In the genomic region with DNA sequence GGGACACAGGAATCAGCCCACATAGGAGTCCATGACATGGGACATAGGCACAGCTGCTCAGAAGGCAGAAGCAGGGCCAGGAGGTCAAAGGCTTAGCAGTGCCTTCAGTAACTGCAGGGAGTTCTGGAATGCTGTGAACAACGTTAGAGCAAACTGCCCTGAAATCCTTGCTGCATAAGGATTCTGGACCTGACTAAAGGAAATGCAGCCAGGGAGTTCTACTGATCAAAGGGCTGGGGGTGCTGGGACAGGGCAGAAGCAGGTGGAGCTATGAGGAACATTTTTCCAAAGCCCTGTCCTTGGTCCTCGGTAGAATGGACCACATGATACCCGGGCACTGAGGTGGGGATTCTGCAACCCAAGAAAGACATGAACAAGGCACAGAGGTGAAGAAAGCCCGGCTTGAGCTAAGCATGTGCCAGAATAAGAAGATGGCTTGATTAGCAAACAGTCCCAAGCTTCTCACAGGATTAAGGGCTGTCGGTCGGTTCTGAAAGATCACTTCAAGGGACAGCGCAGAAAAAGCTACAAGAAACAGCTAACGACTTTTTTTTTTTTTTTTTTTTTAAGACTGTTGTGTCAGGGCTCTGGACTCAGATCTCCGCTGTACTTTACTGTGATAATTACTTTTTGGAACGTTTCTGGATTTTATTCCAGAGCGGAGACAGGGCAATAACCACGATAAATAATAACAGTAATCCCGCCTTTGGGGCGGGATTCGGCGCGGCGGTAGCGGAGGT, we compare ENCODE assay signal across 9 mouse cellular contexts. TPM values are rescaled to one million over a fixed set of nuclear protein-coding genes. Genes with fewer than 3 reads are reported as not detected.
A peak's percentile ranks its signal among the peaks of the same experiment; 100 is the strongest.
DNase-seq lines count a peak whose midpoint lies in the region; ATAC-seq and TF ChIP-seq lines count a peak whose summit lies in the region.
"Had no signal": no experiment of that assay in that cellular context is flagged by ENCODE, and none has a peak within 500 bp of the region (broad histone marks: within the 10 kb centered on the region; RNA-seq: fewer than 3 reads in every experiment).

No protein-coding gene starts in this region.

- no peaks in the 10 kb centered on the region for H3K79me2 ChIP-seq in liver, adult 2 months (ENCODE audit: control insufficient read depth, insufficient read depth, low read length)

- peak overlapping the region; percentile 69 for H3K4me2 ChIP-seq in hindbrain, embryonic 16.5 days (ENCODE audit: low read length)
- peak overlapping the region; percentile 74 for H3K4me2 ChIP-seq in liver, embryonic 14.5 days (ENCODE audit: low read depth)

- ATAC-seq in hindbrain, embryonic 16.5 days: peak; percentile 28
- ATAC-seq in liver, embryonic 14.5 days (ENCODE audit: insufficient read depth): no peak

- H3K27me3 ChIP-seq in liver, adult 2 months (ENCODE audit: control insufficient read depth, insufficient read depth, low read length): no peaks in the 10 kb centered on the region
- H3K27me3 ChIP-seq in hindbrain, embryonic 16.5 days (replicated peaks; ENCODE audit: control insufficient read depth, insufficient read depth, low read length): no peaks in the 10 kb centered on the region
- H3K27me3 ChIP-seq in liver, embryonic 14.5 days (ENCODE audit: control insufficient read depth, insufficient read depth, low read length): no peaks in the 10 kb centered on the region

- TF ChIP-seq EP300 in liver, embryonic 14.5 days (IDR thresholded peaks at IDR 0.05; ENCODE audit: low read depth): no peak

- H3K4me1 ChIP-seq in liver, adult 2 months (ENCODE audit: control insufficient read depth, insufficient read depth, low read length): peaks cover 18% of the 10 kb centered on the region
- H3K4me1 ChIP-seq in hindbrain, embryonic 16.5 days (ENCODE audit: control insufficient read depth, insufficient read depth, low read depth, low read length): peaks cover 5% of the 10 kb centered on the region
- H3K4me1 ChIP-seq in liver, embryonic 14.5 days (replicated peaks; ENCODE audit: control insufficient read depth in 2 of 2, insufficient read depth in 2 of 2, low read length in 1 of 2): peaks cover 0 to 10% of the 10 kb centered on the region in 2 experiments; a peak in 2 of 4 replicates

- no peak for TF ChIP-seq CTCF in liver, adult 2 months (IDR thresholded peaks at IDR 0.05; ENCODE audit: low read depth, low read length)
- no peak for TF ChIP-seq CTCF in liver, embryonic 14.5 days (IDR thresholded peaks at IDR 0.05; ENCODE audit: low read depth)

- H3K9ac ChIP-seq in liver, adult 2 months (ENCODE audit: low read depth, low read length): peak overlapping the region; percentile 86
- peak overlapping the region; percentile 83 for H3K9ac ChIP-seq in hindbrain, embryonic 16.5 days (ENCODE audit: low read depth, low read length)
- H3K9ac ChIP-seq in liver, embryonic 14.5 days (replicated peaks): no peak overlapping the region; the same call in none of the 2 replicates

- WGBS in liver, adult 2 months: under 1% methylated on average over 19 of the region's 19 CpGs
- 1% methylated on average over 19 of the region's 19 CpGs for WGBS in hindbrain, embryonic 16.5 days
- WGBS in liver, embryonic 14.5 days (ENCODE audit: insufficient replicate concordance): 3% methylated on average over 19 of the region's 19 CpGs

- DNase-seq in liver, adult 2 months (ENCODE audit: extremely low read depth, low read depth, low spot score): peak; percentile 68
- no peak for DNase-seq in liver
- DNase-seq in embryo, embryonic 10.5 days (ENCODE audit: low spot score): peak; percentile 31
- no peak for DNase-seq in liver, embryonic 14.5 days (ENCODE audit: low read depth in 3 of 3, low spot score in 3 of 3)
- DNase-seq in c-Kit-positive CD71-positive TER-119-positive erythroid progenitor cells, embryonic 14.5 days (ENCODE audit: low spot score): no peak
- no peak for DNase-seq in gastrocnemius, postnatal 4 days (ENCODE audit: low spot score in 2 of 2)
- no peak for DNase-seq in right cerebral cortex, postnatal 10 days (ENCODE audit: low spot score in 2 of 2)

- TF ChIP-seq POLR2A in liver, adult 2 months (IDR thresholded peaks at IDR 0.05; ENCODE audit: extremely low read depth, insufficient read depth, low read length): no peak

- peak overlapping the region; percentile 87 for H3K4me3 ChIP-seq in liver, adult 2 months (ENCODE audit: insufficient read depth, low read depth, low read length)
- H3K4me3 ChIP-seq in hindbrain, embryonic 16.5 days (ENCODE audit: low read length): peak overlapping the region; percentile 66
- H3K4me3 ChIP-seq in liver, embryonic 14.5 days (ENCODE audit: insufficient read depth in 1 of 2, low read depth in 2 of 2, low read length in 2 of 2): peak overlapping the region; percentile 40 to 52

- H3K36me3 ChIP-seq in liver, adult 2 months (ENCODE audit: control insufficient read depth, insufficient read depth, low read length): peaks cover 2% of the 10 kb centered on the region; the same call in 1 of the 2 replicates
- no peaks in the 10 kb centered on the region for H3K36me3 ChIP-seq in hindbrain, embryonic 16.5 days (ENCODE audit: control insufficient read depth, insufficient read depth, low read length)
- H3K36me3 ChIP-seq in liver, embryonic 14.5 days (replicated peaks; ENCODE audit: control insufficient read depth, insufficient read depth, low read depth): no peaks in the 10 kb centered on the region

- H3K27ac ChIP-seq in liver, adult 2 months (replicated peaks; ENCODE audit: insufficient read depth, low read depth, low read length): peak overlapping the region; percentile 90
- H3K27ac ChIP-seq in hindbrain, embryonic 16.5 days (ENCODE audit: low read depth, low read length): peak overlapping the region; percentile 78
- no peak overlapping the region for H3K27ac ChIP-seq in liver, embryonic 14.5 days

- no peaks in the 10 kb centered on the region; the same call in 1 of the 2 replicates for H3K9me3 ChIP-seq in hindbrain, embryonic 16.5 days (ENCODE audit: control insufficient read depth, low read length)
- no peaks in the 10 kb centered on the region for H3K9me3 ChIP-seq in liver, embryonic 14.5 days (ENCODE audit: control insufficient read depth, low read length)

RNA-seq across cellular contexts. Expression of gene Thnsl2, which starts 0.9 kb away (rescaled TPM):
- total RNA-seq in liver, adult 2 months (2014; rRNA removed): 54.5 and 69.7 TPM in 2 replicates
- polyA plus RNA-seq in liver, adult 2 months (2012; rRNA removed): 50.1 and 57.4 TPM in 2 replicates
- polyA plus RNA-seq in hindbrain, embryonic 16.5 days (2015; fragmentation: Nextera tagmentation; extraction: Ambion mirVana): 6.3 and 6.5 TPM in 2 replicates
- 4.7 and 5.4 TPM in 2 replicates for polyA plus RNA-seq in liver, embryonic 14.5 days (2012; rRNA removed)
- 11.5 and 11.8 TPM in 2 replicates for polyA plus RNA-seq in liver, embryonic 14.5 days (2014; fragmentation: Nextera tagmentation; extraction: Ambion mirVana)
- total RNA-seq in gastrocnemius, postnatal 4 days (2021): 1 to 10 TPM; 7.1 to 7.9 TPM

RNA-seq across cellular contexts. Expression of gene Fabp1, which starts 56.3 kb away (rescaled TPM):
- total RNA-seq in liver, adult 2 months (2014; rRNA removed): 4,448 and 10,515 TPM in 2 replicates
- polyA plus RNA-seq in liver, adult 2 months (2012; rRNA removed): 1,879 and 1,952 TPM in 2 replicates
- not detected in 2 replicates for polyA plus RNA-seq in hindbrain, embryonic 16.5 days (2015; fragmentation: Nextera tagmentation; extraction: Ambion mirVana)
- polyA plus RNA-seq in liver, embryonic 14.5 days (2012; rRNA removed): 84.6 and 179 TPM in 2 replicates
- 356 and 360 TPM in 2 replicates for polyA plus RNA-seq in liver, embryonic 14.5 days (2014; fragmentation: Nextera tagmentation; extraction: Ambion mirVana)
- 1 to 10 TPM in 1 of 2 experiments, under 1 TPM in 1; 0.74 to 6.3 TPM for total RNA-seq in gastrocnemius, postnatal 4 days (2021)
- total RNA-seq: layer of hippocampus, postnatal 14 days had no signal

Comparison
In these comparisons a context has a peak if more than half of its experiments do, and no peak if none do; other contexts are left out.
1. DNase-seq: peak in liver, adult 2 months (single experiment) and embryo, embryonic 10.5 days (single experiment); none in liver (single experiment), liver, embryonic 14.5 days (0 of 3), c-Kit-positive CD71-positive TER-119-positive erythroid progenitor cells, embryonic 14.5 days (single experiment), gastrocnemius, postnatal 4 days (0 of 2) and right cerebral cortex, postnatal 10 days (0 of 2).
2. RNA of gene Fabp1, which starts 56.3 kb away (polyA plus RNA-seq): 1,879 to 1,952 TPM in liver, adult 2 months and 84.6 to 360 TPM in liver, embryonic 14.5 days; not detected in hindbrain, embryonic 16.5 days; every median in the first group is over 10 times any median in the second.
3. Peak in every context shown above with its lines, with median percentiles within 50 percentile points of each other: H3K4me3 ChIP-seq.